Mouse (Mus musculus): ENCODE results near the gene Chst12.

The Chst12 gene

DNA sequence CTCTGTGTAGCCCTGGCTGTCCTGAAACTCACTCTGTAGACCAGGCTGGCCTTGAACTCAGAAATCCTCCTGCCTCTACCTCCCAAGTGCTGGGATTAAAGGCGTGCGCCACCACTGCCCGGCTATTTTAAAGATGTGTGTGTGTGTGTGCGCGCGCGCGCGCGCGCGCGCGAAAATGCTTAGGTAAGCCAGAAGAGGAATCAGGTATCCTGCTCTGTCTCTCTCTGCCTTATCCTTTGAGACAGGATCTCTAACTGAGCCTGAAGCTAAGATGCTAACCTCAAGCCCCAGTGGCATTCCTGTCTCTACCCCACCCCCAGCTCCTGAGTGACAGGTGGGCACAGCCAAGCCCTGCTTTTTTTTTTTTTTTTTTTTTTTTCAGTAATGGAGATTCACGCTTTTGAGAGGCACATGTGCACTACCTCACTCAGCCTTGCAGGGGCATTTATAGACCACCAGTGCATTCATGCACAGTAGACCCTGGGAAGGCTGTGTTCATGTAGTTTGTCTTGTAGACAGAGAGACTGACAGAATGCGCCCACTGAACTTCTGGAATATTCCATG lies 63.8 kb downstream of the Chst12 start:
- CTCF ChIA-PET = interaction anchor here (1.0 to 1.5 kb wide), 3 partner anchors 10 to 75 kb away, joined by 3 to 6 read pairs (median 4); partner anchors contain the start of gene Lfng

DNA sequence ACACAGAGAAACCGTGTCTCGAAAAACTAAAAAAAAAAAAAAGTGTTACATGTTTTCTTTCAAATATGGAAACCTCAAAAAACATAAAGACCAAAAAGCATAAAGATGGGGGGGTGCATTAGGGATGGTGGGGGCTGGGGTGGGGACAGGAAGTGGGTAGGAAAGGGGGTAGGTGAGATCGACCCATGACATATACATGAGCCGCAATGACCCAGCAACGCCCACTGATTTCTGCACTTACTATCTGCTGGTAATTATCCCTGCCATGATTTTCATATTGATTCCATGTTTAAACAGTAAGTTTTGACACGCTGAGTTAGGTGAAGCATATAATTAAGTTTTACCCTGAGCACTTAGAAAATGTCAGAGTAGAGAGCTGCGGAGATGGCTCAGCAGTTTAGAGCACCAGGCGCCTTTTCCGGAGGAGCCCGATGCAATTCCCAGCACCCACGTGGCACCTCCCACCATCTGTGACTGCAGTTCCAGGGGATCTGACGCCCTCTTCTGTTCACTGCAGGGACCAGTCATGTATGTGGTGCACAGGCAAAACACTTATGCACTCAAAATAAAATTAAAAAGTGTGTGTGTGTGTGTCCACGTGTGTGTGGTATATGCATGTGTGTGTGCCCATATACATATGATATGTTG lies 65.0 kb downstream of the Chst12 start:
- CTCF ChIA-PET = interaction anchor here (0.6 to 0.7 kb wide), 2 partner anchors 11 to 25 kb away, joined by 4 to 12 read pairs; no protein-coding TSS in a partner anchor

GRCm38 (mm10) chr5:140571201-140571600 lies 65.9 kb downstream of the Chst12 start:
- CTCF ChIA-PET = no interaction called here

DNA sequence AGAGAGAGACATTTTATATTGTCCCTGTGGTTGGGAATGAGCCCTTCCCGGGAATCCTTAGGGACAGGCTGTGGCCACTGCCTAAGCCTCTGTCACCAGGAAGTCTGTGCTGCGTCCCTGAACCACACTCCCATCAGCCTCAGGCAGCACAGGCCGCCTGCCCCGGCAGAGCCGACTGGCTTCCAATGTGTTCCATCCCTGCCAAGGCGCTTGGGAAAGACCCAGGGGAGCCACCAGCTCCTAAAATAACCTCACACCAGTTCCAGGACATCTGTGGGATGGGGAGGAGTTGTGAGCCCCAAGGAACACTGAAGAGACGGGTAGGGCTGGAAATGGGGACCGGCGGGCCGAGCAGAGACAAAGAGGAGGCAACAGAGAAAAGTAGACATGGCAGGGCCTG lies 66.3 kb downstream of the Chst12 start:
- CTCF ChIA-PET = no interaction called here

DNA sequence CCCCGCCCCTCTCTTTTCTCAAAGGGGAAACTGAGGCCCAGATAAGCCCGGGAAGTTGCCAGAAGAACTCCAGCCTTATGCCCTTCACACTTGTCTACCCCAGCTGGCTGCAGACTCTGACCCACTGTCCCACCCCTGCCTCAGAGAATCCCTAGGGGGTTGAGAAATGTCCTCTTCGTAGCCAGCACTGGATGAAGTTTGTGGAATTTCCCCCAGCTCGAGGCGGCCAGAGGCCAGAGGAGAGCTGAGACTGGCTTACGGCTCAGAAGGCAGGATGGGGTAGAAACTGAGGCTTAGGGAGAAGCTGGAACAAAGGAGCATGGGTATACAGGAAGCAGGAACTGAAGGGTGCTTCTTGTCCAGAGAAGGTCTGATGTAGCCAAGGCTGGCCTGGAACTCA lies 67.3 kb downstream of the Chst12 start:
- CTCF ChIA-PET = no interaction called here
